Mouse (Mus musculus) liver, adult (tissue): ENCODE results near the gene Mpv17.

Source experiments
- GATA4 ChIP-seq: IDR thresholded peaks from 2 replicates; pipeline ENCODE4 v1.6.1; 2014; ENCODE audit warnings: mild to moderate bottlenecking, low read length; ENCODE audit not compliant: insufficient replicate concordance

Mpv17 gene

DNA sequence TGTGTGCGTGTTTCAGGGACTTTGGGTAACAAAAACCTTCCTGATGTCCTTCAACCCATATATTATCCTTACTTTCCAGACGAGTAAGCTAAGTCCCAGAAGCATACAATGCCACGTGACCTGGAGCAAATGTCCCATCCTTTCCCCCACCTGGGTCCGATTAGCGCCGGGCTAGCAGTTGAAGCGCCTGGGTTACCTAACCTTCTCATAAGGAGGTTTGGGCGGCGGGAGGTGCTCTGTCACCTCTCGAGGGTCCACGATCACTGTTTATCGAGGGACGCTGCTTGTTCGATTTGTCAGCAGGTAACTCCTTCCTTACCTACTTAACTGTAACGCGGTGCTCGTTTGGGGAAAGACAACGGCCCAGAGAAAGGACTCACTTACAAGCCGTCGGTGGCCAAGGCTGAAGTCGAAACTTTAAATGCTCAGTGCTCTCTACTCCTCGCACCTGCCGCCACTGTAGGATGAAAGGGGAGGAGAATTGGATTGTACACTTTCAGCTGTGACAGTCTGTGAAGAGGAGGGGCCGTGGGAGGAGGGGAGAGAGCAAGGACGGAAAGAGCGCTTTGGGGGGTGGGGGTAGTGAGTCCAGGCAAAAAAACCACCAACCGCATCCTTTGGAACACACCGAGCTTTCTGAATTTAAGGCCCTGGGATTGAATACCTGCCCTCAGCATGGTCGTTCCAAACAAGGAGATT is 59.8 kb downstream of the Mpv17 start:
- no peak for TF ChIP-seq GATA4

DNA sequence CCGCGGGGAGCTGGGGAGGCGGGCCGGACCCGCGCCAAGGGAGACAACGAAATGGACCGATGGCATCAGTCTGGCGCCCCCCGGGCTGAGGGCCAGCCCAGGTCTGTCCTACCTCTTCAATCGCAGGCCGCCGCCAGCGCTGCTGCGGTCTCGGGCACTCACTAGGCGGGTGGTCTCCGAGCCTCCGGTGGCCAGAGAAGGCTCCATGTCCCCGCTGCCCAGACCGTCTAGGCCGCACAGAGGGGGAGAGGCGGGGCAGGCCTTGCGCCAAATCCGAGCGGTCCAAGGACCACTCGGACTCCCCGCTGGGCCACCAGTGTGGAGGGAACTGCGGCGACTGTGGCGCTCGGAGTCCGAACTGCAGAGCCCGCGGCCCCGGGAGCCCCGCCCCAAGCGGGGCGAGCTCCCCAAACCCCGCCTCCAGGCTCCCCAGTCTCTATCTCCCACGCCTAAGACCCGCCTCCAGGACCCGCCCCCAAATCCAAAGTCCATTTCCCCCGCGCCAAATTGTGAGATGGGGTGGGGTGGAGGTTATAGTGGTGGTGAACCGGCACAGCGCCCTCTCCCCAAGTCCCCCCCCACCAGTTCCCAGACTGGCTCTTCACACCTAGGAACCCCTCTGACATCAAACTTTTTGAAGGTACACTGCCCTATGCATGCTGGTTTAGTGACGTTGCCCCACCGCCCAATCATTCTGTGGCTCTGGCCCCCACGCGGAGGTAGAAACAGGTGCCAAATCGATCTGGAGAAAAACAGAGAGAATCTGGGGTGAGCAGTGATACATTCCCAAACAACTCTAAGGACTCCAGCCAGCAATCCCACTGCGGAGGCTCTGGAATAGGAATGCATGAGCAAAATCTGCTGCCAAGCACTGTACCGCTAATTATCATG is 60.7 kb downstream of the Mpv17 start:
- TF ChIP-seq GATA4: peak; percentile 22; the same call in 1 of the 2 replicates

DNA sequence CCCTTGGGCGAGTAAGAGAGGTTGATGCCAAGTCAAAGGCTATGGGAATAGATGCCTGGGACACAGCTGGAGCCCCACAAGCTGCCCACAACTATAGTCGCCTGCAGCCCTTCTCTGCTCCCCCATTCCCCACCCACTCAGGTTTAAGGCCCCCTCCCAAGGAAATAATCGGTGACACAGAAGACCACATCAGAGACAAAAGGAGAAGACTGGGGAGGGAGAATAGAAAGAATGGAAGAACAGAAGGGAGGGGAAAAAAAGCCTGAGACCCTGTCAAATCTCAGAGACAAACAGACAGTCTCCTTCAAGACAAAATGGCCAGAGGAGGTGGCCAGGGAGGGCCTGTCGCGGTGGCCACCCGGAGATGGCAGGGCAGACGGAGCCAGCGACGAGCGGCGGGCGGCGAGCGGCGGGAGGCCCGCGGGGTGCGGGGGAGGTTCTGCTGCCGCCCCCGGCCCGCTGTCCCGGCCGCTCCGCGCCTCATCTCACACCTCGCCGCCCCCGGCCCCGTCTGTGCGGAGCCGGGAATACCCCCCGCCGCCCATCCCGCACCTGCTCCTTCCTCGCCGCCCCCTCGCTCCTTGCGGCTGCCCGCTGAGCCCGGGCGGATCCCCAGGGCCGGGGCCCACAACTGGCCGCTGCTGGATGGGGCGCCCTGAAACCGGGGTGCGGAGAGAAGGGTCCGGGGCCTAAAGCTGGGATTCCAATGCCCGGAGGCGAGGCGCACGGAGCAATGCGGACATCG is 61.6 kb downstream of the Mpv17 start:
- no peak for TF ChIP-seq GATA4
